ENCODE assay signal across 8 mouse cellular contexts in genomic region chr11:79144741-79145140, GRCm38 (mm10). TPM values are rescaled to one million over a fixed set of nuclear protein-coding genes. Genes with fewer than 3 reads are reported as not detected.
A peak's percentile ranks its signal among the peaks of the same experiment; 100 is the strongest.
DNase-seq lines count a peak whose midpoint lies in the region; ATAC-seq and TF ChIP-seq lines count a peak whose summit lies in the region.

No protein-coding gene starts in this region.

- peak overlapping the region; percentile 76 to 96 for H3K4me3 ChIP-seq in MEL (ENCODE audit: control insufficient read depth in 1 of 2, insufficient read depth in 1 of 2, low read depth in 2 of 2, low read length in 2 of 2)
- H3K4me3 ChIP-seq in heart, postnatal 0 days (ENCODE audit: low read depth, low read length), result peak overlapping the region; percentile 99
- H3K4me3 ChIP-seq in lung, postnatal 0 days (ENCODE audit: low read depth, low read length), result peak overlapping the region; percentile 88

- peaks cover 35% of the 10 kb centered on the region for H3K79me2 ChIP-seq in MEL (ENCODE audit: control insufficient read depth, insufficient read depth, low read length, poor library complexity)

- TF ChIP-seq POLR2A in MEL (IDR thresholded peaks at IDR 0.05; ENCODE audit: control insufficient read depth in 1 of 2, insufficient read depth in 1 of 2, low read depth in 1 of 2, low read length in 2 of 2, poor library complexity in 1 of 2), result no peak

- ATAC-seq in heart, postnatal 0 days (ENCODE audit: insufficient read depth, low read depth), result no peak
- ATAC-seq in lung, postnatal 0 days, result no peak

- TF ChIP-seq RAD21 in MEL (IDR thresholded peaks at IDR 0.05; ENCODE audit: low read depth, low read length), result no peak

- TF ChIP-seq EP300 in MEL (IDR thresholded peaks at IDR 0.05; ENCODE audit: low read depth in 1 of 2, low read length in 2 of 2), result no peak; a peak in 1 of 4 replicates
- no peak for TF ChIP-seq EP300 in heart, postnatal 0 days (IDR thresholded peaks at IDR 0.05; ENCODE audit: low read depth)
- TF ChIP-seq EP300 in lung, postnatal 0 days (IDR thresholded peaks at IDR 0.05), result no peak

- no peaks in the 10 kb centered on the region for H3K9me3 ChIP-seq in MEL (replicated peaks; ENCODE audit: insufficient read depth, low read length)
- no peaks in the 10 kb centered on the region for H3K9me3 ChIP-seq in heart, postnatal 0 days (replicated peaks; ENCODE audit: control insufficient read depth, low read length)
- H3K9me3 ChIP-seq in lung, postnatal 0 days (ENCODE audit: low read length), result no peaks in the 10 kb centered on the region

- no peaks in the 10 kb centered on the region for H3K27me3 ChIP-seq in MEL (ENCODE audit: control insufficient read depth in 1 of 2, insufficient read depth in 2 of 2, low read length in 2 of 2)
- H3K27me3 ChIP-seq in heart, postnatal 0 days (ENCODE audit: control insufficient read depth, insufficient read depth, low read length), result no peaks in the 10 kb centered on the region
- no peaks in the 10 kb centered on the region for H3K27me3 ChIP-seq in lung, postnatal 0 days (replicated peaks; ENCODE audit: insufficient read depth, low read length)

- H3K4me1 ChIP-seq in MEL (ENCODE audit: control insufficient read depth in 1 of 2, insufficient read depth in 2 of 2, low read length in 2 of 2), result peaks cover 15 to 46% of the 10 kb centered on the region in 2 experiments
- peaks cover 37% of the 10 kb centered on the region; the same call in 1 of the 2 replicates for H3K4me1 ChIP-seq in heart, postnatal 0 days (ENCODE audit: control insufficient read depth, insufficient read depth)
- no peaks in the 10 kb centered on the region; the same call in 1 of the 2 replicates for H3K4me1 ChIP-seq in lung, postnatal 0 days (ENCODE audit: insufficient read depth, low read depth, low read length)

- peak overlapping the region; percentile 91 for H3K9ac ChIP-seq in MEL (ENCODE audit: control insufficient read depth, low read depth, low read length, poor library complexity, severe bottlenecking)
- H3K9ac ChIP-seq in heart, postnatal 0 days (replicated peaks; ENCODE audit: low read depth, low read length), result peak overlapping the region; percentile 94
- H3K9ac ChIP-seq in lung, postnatal 0 days (replicated peaks; ENCODE audit: low read depth), result peak overlapping the region; percentile 84; the same call in 1 of the 2 replicates

- no peak overlapping the region for H3K27ac ChIP-seq in MEL (ENCODE audit: control insufficient read depth, low read depth, low read length)
- H3K27ac ChIP-seq in heart, postnatal 0 days (ENCODE audit: low read depth), result 0 out of 2 replicates have a peak overlapping the region, but pooled peaks have one; percentile 91
- H3K27ac ChIP-seq in lung, postnatal 0 days (ENCODE audit: low read length), result 0 out of 2 replicates have a peak overlapping the region, but pooled peaks have one; percentile 90

- no peak for TF ChIP-seq CTCF in MEL (IDR thresholded peaks at IDR 0.05 in 2 of 3, conservative IDR thresholded peaks at IDR 0.05 in 1 of 3; ENCODE audit: control insufficient read depth in 1 of 3, insufficient read depth in 1 of 3, low read depth in 2 of 3, low read length in 3 of 3, poor library complexity in 1 of 3, severe bottlenecking in 1 of 3)
- no peak for TF ChIP-seq CTCF in heart, postnatal 0 days (IDR thresholded peaks at IDR 0.05; ENCODE audit: low read depth)
- no peak for TF ChIP-seq CTCF in lung, postnatal 0 days (IDR thresholded peaks at IDR 0.05)

- DNase-seq in adrenal gland, postnatal 10 days, result peak; percentile 37
- DNase-seq in adrenal gland, adult 8-10 months, result no peak
- DNase-seq in MEL (ENCODE audit: low read depth, low spot score), result peak; percentile 33
- DNase-seq in heart, postnatal 0 days (ENCODE audit: low spot score), result no peak
- DNase-seq in lung, postnatal 0 days (ENCODE audit: low spot score), result peak; percentile 40
- no peak for DNase-seq in right cerebral cortex, postnatal 14 days
- no peak for DNase-seq in frontal cortex, adult 2 months (ENCODE audit: extremely low spot score in 1 of 2, low spot score in 1 of 2)
- no peak for DNase-seq in thymus, postnatal 0 days (ENCODE audit: low spot score)

- 35% methylated on average over 1 of the region's 1 CpGs for WGBS in heart, postnatal 0 days
- WGBS in lung, postnatal 0 days, result 48% methylated on average over 1 of the region's 1 CpGs

- H3K36me3 ChIP-seq in MEL (ENCODE audit: control insufficient read depth in 1 of 2, insufficient read depth in 2 of 2, low read length in 2 of 2), result peaks cover 0 to 21% of the 10 kb centered on the region in 2 experiments; a peak in 2 of 4 replicates
- H3K36me3 ChIP-seq in heart, postnatal 0 days (replicated peaks; ENCODE audit: control insufficient read depth, insufficient read depth, low read length), result no peaks in the 10 kb centered on the region
- no peaks in the 10 kb centered on the region for H3K36me3 ChIP-seq in lung, postnatal 0 days (ENCODE audit: insufficient read depth, low read length)

- peak overlapping the region; percentile 82 for H3K4me2 ChIP-seq in heart, postnatal 0 days (ENCODE audit: low read depth, low read length)
- peak overlapping the region; percentile 92 for H3K4me2 ChIP-seq in lung, postnatal 0 days (replicated peaks; ENCODE audit: low read depth, low read length)

TF ChIP-seq in MEL, 35 proteins besides CTCF, POLR2A, EP300 and RAD21:
- peak; percentile 85 for TF ChIP-seq ETS1 (IDR thresholded peaks at IDR 0.05; ENCODE audit: low read depth, low read length)
- TF ChIP-seq ZKSCAN1 (IDR thresholded peaks at IDR 0.05; ENCODE audit: low read depth, low read length), result no peak

RNA-seq across cellular contexts. Expression of gene Ksr1, which starts 1.5 kb away (rescaled TPM):
- 10 to 100 TPM; 12.0 to 17.3 TPM for total RNA-seq in adrenal gland, postnatal 10 days (2021)
- 10 to 100 TPM; 10.2 to 19.2 (median 14.3) TPM for total RNA-seq in adrenal gland, adult 8-10 months (2022)
- 9.7 and 10.5 TPM in 2 replicates for total RNA-seq in MEL (2012; rRNA removed)
- polyA plus RNA-seq in MEL (2012; ENCODE audit: insufficient read depth in 1 of 2, insufficient read length in 2 of 2, low read depth in 1 of 2, low replicate concordance in 2 of 2, missing spikeins in 1 of 2), result 10 to 100 TPM in 1 of 2 experiments, not detected in 1; 18.4 TPM
- total RNA-seq in heart, postnatal 0 days (2014; rRNA removed; ENCODE audit: low replicate concordance), result 7.7 and 15.2 TPM in 2 replicates
- 1.3 and 1.5 TPM in 2 replicates for polyA plus RNA-seq in heart, postnatal 0 days (2015; fragmentation: Nextera tagmentation; extraction: Ambion mirVana)
- polyA plus RNA-seq in lung, postnatal 0 days (2015; fragmentation: Nextera tagmentation; extraction: Ambion mirVana), result 2.3 TPM in 2 replicates
- 47.0 and 55.7 TPM in 2 replicates for polyA plus RNA-seq in frontal cortex, adult 2 months (2012; rRNA removed)
- polyA plus RNA-seq in thymus, postnatal 0 days (2015; fragmentation: Nextera tagmentation; extraction: Ambion mirVana), result 2.7 and 2.8 TPM in 2 replicates

Comparison
In these comparisons a context has a peak if more than half of its experiments do, and no peak if none do; other contexts are left out.
1. DNase-seq: peak in adrenal gland, postnatal 10 days (single experiment), MEL (single experiment) and lung, postnatal 0 days (single experiment); none in adrenal gland, adult 8-10 months (single experiment), heart, postnatal 0 days (single experiment), right cerebral cortex, postnatal 14 days (single experiment), frontal cortex, adult 2 months (0 of 2) and thymus, postnatal 0 days (single experiment).
2. Peak in every context shown above with its lines, with median percentiles within 50 percentile points of each other: H3K4me3 ChIP-seq and H3K9ac ChIP-seq.